Mouse (Mus musculus) embryonic facial prominence, embryonic 13.5 days (tissue): ENCODE measurements around the gene Celsr1. TPM values are rescaled to one million over a fixed set of nuclear protein-coding genes. Genes with fewer than 3 reads are reported as not detected.
"Not testable (repeated sequence)": the region's sequence is repeated elsewhere in the genome, so short reads cannot be mapped to it uniquely, and the experiment has no call there.

ENCODE experiments used
- ATAC-seq: fragments of 200-750 bp; cut with Nextera tagmentation; 2 replicates; pipeline ENCODE4 v1.8.0; 2017; ENCODE audit warnings: low read depth; ENCODE audit not compliant: insufficient number of reproducible peaks, insufficient read depth, low FRiP score, low TSS enrichment
- H3K27ac ChIP-seq: fragments of 300-500 bp; sonication (generic); 2 replicates; pipeline ENCODE4 v1.5.1; 2015; ENCODE audit warnings: moderate library complexity, mild to moderate bottlenecking, inconsistent platforms
- H3K27me3 ChIP-seq: fragments of 300-500 bp; sonication (generic); 2 replicates; pipeline ENCODE4 v1.6.1; 2015; ENCODE audit warnings: mild to moderate bottlenecking, inconsistent platforms
- H3K36me3 ChIP-seq: fragments of 300-500 bp; sonication (generic); 2 replicates; pipeline ENCODE4 v1.6.1; 2015; ENCODE audit warnings: mild to moderate bottlenecking, inconsistent platforms
- H3K4me1 ChIP-seq: fragments of 300-500 bp; sonication (generic); 2 replicates; pipeline ENCODE4 v1.6.1; 2015; ENCODE audit warnings: inconsistent platforms
- H3K4me2 ChIP-seq: fragments of 300-500 bp; sonication (generic); 2 replicates; pipeline ENCODE4 v1.6.1; 2015; ENCODE audit warnings: moderate library complexity, mild to moderate bottlenecking, inconsistent platforms
- H3K4me3 ChIP-seq: fragments of 300-500 bp; sonication (generic); 2 replicates; pipeline ENCODE4 v1.5.1; 2015; ENCODE audit warnings: mild to moderate bottlenecking, inconsistent platforms
- H3K9ac ChIP-seq: fragments of 300-500 bp; sonication (generic); 2 replicates; pipeline ENCODE4 v1.6.1; 2015; ENCODE audit warnings: mild to moderate bottlenecking, inconsistent platforms
- H3K9me3 ChIP-seq: fragments of 300-500 bp; sonication (generic); 2 replicates; pipeline ENCODE4 v1.6.1; 2016; ENCODE audit warnings: inconsistent platforms
- WGBS: fragments of 180-500 bp; shearing (Covaris S2); methylation state at CpG from one replicate; pipeline ENCODE4 v1.1.7; 2015; ENCODE audit warnings: mixed read lengths; 5-methylcytosine and 5-hydroxymethylcytosine counted together
- polyA plus RNA-seq: library from polyadenylated mRNA; unstranded; fragments of >200 nt; fragmentation: Nextera tagmentation; extraction: Ambion mirVana; gene quantifications from 2 replicates; pipeline ENCODE4 v1.2.1, GENCODE M21; 2015

The Celsr1 gene
- polyA plus RNA-seq, 1 experiment from 2014 or later, result 2.9 TPM

DNA sequence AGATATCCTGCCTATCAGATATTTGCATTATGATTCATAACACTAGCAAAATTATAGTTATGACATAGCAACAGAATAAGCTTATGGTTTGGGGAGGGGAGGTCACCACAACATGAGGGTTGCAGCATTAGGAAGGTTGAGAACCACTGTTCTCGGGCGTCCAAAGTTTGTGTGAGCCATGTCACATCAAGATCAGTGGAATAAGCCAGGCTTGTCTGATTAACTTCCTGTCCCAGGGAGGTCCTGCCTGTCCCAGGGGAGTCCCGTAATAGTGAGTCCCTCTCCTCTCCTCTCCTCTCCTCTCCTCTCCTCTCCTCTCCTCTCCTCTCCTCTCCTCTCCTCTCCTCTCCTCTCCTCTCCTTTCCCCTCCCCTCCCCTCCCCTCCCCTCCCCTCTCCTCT is 21.3 kb upstream of the Celsr1 start:
- H3K9ac ChIP-seq, H3K27ac ChIP-seq, H3K27me3 ChIP-seq, H3K9me3 ChIP-seq, H3K4me2 ChIP-seq, H3K4me3 ChIP-seq, ATAC-seq, H3K36me3 ChIP-seq: not testable (repeated sequence)
- 61% methylated on average over 3 of the region's 3 CpGs for WGBS
- H3K4me1 ChIP-seq, result peaks cover 28% of the 10 kb centered on the region

DNA sequence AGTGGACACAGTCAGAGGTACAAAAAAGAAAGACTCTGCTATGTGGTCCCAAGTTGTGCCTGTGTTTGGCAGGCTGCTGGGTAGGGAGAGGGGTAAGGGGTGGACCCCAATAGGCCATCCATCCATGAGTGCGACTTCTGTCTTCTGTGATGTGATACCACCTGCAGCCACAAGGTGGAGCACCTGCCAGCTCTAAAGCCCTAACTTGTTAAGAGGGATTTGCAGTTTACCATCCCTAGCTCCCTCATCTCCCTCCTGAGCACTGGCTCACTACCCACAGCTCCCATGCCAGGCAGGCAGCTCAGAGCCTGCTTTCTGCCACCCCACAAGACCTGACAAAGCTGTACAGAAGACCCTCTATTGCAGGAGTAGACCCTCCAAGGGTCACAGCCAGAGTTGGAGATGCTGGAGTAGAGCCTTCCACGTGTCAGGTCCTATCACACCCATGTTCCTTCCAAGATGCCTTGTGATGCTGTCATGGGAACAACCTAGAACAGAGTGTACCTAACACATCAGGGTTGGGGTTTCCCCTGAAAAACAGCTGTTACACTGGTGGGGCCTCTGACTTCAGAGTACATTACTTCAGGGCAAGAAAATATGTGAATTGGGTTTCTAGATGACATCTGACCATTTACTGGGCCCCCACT is 20.4 kb upstream of the Celsr1 start:
- Histone ChIP-seq H3K9me3 (no peaks in the 10 kb centered on the region), H3K27me3 (no peaks in the 10 kb centered on the region; the same call in 1 of the 2 replicates), H3K9ac (no peak overlapping the region), H3K4me2 (no peak overlapping the region), H3K36me3 (no peaks in the 10 kb centered on the region), H3K4me3 (no peak overlapping the region), H3K4me1 (peaks cover 20% of the 10 kb centered on the region), H3K27ac (no peak overlapping the region)
- no peak for ATAC-seq
- 46% methylated on average over 2 of the region's 2 CpGs for WGBS

DNA sequence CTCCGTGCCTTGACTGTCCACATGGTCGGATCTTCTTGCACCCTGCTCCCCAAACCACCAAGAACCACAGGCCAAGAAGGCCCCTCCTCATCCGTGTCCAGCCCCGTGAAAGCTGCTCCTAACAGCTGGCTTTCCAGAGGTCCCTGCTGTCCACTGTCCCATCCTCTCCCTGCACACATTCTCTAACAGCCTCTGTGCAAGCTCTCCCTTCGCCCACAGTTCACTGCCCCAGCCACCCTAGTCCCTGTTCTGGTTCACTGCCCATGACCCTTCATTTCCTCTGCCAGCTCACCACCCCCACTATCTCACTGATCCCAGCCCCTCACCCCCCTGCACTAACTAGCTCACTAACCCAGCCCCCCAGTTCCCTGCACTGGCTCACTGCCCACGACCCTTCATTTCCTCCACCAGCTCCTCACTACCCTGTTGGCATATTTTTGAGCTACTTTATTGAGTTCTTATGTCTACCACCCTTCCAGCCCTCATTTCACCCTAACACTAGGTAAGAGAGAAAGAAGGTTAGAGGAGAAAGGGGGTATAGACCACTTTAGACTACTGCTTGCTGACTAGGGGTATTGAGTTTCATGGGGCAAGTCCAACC is 18.4 kb upstream of the Celsr1 start:
- no peak for ATAC-seq
- Histone ChIP-seq H3K27me3 (no peaks in the 10 kb centered on the region; the same call in 1 of the 2 replicates), H3K36me3 (no peaks in the 10 kb centered on the region), H3K4me2 (no peak overlapping the region), H3K9me3 (no peaks in the 10 kb centered on the region), H3K4me1 (peaks cover 9% of the 10 kb centered on the region; the same call in 1 of the 2 replicates), H3K9ac (no peak overlapping the region; the same call in 1 of the 2 replicates), H3K4me3 (no peak overlapping the region), H3K27ac (no peak overlapping the region)
- 59% methylated on average over 6 of the region's 6 CpGs for WGBS

DNA sequence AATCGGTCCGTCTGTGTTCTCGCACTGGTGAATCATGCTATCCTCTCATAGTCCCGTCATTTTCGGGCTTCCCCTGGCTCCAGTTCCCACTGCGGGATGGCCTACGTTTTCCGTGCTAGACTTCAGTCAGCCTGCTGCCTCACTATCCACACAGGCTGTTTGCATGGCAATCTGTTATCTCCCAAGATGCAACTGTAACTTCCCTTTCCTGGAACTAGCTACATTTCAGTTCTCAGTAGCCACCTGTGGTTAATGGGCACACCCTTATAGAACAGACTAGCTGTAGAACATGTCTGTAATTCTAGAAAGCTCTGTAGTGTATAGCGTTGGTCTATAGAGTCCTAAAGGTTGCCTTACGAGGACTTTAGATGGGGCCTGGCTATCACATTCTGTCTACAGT is 17.6 kb upstream of the Celsr1 start:
- Histone ChIP-seq H3K4me2 (no peak overlapping the region), H3K4me1 (peaks cover 9% of the 10 kb centered on the region; the same call in 1 of the 2 replicates), H3K4me3 (no peak overlapping the region), H3K9ac (no peak overlapping the region), H3K27ac (no peak overlapping the region), H3K36me3 (no peaks in the 10 kb centered on the region), H3K27me3 (no peaks in the 10 kb centered on the region; the same call in 1 of the 2 replicates), H3K9me3 (no peaks in the 10 kb centered on the region)
- no peak for ATAC-seq
- WGBS, result 81% methylated on average over 10 of the region's 10 CpGs

DNA sequence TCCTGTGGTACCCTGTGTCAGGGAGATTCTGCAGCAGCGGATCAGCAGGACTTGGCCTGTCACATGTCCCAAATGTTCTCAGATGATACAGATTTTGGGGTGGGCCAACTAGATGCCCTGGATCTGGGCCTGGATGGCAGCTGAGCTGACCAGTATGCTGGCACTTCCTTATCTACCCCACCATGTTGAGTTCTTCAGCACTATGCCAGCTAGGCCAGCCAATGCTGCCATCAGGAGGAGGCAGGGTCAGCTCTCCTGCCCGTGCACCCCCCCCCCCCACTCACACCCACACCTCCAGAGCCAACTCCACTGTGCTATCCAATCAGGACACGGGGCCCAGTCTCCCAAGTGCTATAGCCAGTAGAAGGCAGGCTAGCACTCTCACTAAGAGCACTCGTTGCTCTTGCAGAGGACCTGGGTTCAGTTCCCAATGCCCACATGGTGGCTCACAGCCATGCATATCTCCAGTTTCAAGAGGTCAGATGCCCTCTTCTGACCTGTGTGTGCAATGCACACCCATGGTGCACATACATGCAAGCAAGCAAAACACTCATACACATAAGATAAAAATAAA is 16.7 kb upstream of the Celsr1 start:
- Histone ChIP-seq H3K9ac (no peak overlapping the region), H3K9me3 (no peaks in the 10 kb centered on the region), H3K4me2 (no peak overlapping the region), H3K27me3 (no peaks in the 10 kb centered on the region; the same call in 1 of the 2 replicates), H3K4me1 (peaks cover 9% of the 10 kb centered on the region; the same call in 1 of the 2 replicates), H3K4me3 (no peak overlapping the region), H3K27ac (no peak overlapping the region), H3K36me3 (no peaks in the 10 kb centered on the region)
- WGBS, result 86% methylated on average over 4 of the region's 4 CpGs
- ATAC-seq, result no peak

DNA sequence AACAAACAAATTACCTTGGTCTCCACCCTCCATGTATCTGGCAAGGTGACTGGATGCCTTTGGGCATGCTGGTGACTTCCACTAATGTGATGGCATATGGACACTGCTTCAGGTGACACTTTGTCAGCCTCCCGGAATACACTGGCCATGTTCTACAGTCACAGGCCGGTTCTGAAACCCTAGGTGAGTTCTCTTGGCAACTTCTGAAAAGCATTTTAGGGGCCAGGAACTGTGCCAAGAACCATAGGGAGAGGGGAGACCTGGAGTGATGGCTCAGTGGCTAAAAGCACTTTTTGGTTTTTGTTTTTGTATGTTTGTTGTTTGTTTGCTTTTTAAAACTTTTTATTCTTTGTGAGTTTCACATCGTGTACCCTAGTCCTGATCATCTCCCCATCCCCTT is 15.9 kb upstream of the Celsr1 start:
- no peaks in the 10 kb centered on the region for H3K36me3 ChIP-seq
- 83% methylated on average over 3 of the region's 3 CpGs for WGBS
- no peak for ATAC-seq
- H3K9me3 ChIP-seq, result no peaks in the 10 kb centered on the region
- peaks cover 9% of the 10 kb centered on the region; the same call in 1 of the 2 replicates for H3K4me1 ChIP-seq
- no peak overlapping the region for H3K27ac ChIP-seq
- H3K27me3 ChIP-seq, result no peaks in the 10 kb centered on the region; the same call in 1 of the 2 replicates
- H3K9ac ChIP-seq, result no peak overlapping the region
- no peak overlapping the region for H3K4me3 ChIP-seq
- no peak overlapping the region for H3K4me2 ChIP-seq

DNA sequence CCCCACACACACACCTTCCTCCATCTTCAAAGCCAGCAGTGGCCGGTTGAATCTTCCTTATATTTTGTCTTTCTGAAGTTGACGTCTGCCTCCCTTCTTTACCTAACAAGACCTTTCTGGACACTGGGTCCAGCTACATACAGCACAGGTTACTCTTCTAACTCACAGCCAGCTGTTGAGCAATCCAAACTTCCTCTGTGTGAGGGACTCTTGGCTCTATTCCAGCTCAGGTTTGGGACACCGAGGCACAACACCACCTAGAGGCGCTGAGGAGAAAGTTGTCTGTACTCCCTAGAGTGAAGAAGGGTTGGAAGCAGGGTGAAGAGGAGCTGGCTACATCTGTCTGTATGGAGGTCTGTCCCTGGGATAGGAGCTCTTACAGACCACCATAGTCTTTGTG is 8.8 kb upstream of the Celsr1 start:
- peaks cover 14% of the 10 kb centered on the region for H3K27me3 ChIP-seq
- H3K9ac ChIP-seq, result no peak overlapping the region
- no peaks in the 10 kb centered on the region for H3K36me3 ChIP-seq
- no peak overlapping the region for H3K27ac ChIP-seq
- ATAC-seq, result no peak
- H3K4me1 ChIP-seq, result 0 out of 2 replicates have a peak, but pooled peaks cover 5% of the 10 kb centered on the region
- no peak overlapping the region for H3K4me2 ChIP-seq
- 39% methylated on average over 4 of the region's 4 CpGs for WGBS
- no peak overlapping the region for H3K4me3 ChIP-seq
- H3K9me3 ChIP-seq, result no peaks in the 10 kb centered on the region

DNA sequence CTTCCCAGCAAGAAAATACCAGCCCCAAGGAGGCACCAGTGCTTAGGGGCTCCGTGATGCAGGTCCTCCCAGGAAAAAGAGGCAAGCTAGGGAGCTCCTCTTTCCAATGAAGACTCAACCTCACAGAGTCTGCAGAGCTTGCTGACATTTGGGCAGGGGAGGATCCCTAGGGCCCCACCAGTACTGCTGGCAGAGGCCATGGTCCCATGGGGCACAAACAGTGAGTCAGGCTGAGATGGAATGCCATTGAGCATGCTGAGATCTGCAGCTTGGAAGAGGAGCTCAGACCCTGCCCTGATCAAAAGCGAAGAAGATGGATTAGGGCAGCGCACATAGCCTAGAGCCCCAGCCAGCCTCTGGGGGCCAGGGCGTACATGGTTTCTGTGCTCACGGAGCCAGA is 7.8 kb upstream of the Celsr1 start:
- Histone ChIP-seq H3K4me2 (no peak overlapping the region), H3K9ac (no peak overlapping the region), H3K27ac (no peak overlapping the region), H3K4me3 (no peak overlapping the region), H3K4me1 (0 out of 2 replicates have a peak, but pooled peaks cover 5% of the 10 kb centered on the region), H3K36me3 (no peaks in the 10 kb centered on the region), H3K27me3 (peaks cover 14% of the 10 kb centered on the region), H3K9me3 (no peaks in the 10 kb centered on the region)
- no peak for ATAC-seq
- 75% methylated on average over 5 of the region's 5 CpGs for WGBS

DNA sequence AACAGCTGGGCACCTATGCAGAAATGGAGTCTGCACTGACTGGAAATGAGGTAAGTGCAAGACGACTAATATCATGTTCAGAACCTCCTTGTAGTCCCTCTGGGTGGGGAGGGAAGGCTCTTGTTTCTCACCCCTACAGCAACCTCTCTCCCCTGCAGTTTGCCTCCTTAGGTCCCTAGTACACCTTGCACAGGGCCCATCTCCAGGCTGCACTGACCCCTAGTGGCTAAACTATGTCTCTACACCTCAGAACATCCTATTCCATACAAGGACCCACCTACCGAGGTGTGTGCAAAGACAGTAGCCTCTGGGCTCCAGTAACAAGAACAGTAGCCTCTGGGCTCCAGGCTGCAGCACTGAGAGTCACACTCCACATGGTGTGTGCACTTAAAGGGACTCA is 5.2 kb upstream of the Celsr1 start:
- Histone ChIP-seq H3K4me3 (no peak overlapping the region), H3K36me3 (no peaks in the 10 kb centered on the region), H3K27me3 (peaks cover 33% of the 10 kb centered on the region), H3K27ac (no peak overlapping the region), H3K9ac (no peak overlapping the region), H3K9me3 (no peaks in the 10 kb centered on the region), H3K4me2 (no peak overlapping the region), H3K4me1 (peaks cover 10% of the 10 kb centered on the region)
- peak; percentile 64; the same call in 1 of the 2 replicates for ATAC-seq
- WGBS, result 3% methylated on average over 2 of the region's 2 CpGs

DNA sequence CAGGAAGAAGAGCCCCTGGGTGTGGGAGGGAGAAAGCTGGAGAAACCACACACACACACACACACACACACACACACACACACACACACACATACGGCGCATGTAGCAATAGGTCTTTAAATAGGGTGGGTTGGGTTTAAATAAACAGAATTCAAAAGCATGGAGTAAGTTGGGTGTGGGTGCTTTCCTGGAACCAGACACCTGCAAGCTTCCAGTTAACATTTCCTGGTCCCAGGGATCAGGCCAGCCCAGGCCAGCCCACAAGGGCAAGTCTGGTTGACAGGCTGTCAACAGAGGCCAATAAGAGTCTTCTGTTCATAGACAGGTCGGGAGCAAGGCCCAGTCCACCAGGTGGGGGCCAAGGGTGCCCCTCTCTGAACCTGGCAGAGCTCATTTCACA is 2.3 kb upstream of the Celsr1 start:
- Histone ChIP-seq H3K4me2 (no peak overlapping the region), H3K9ac (no peak overlapping the region), H3K27ac (no peak overlapping the region), H3K9me3 (peaks cover 15% of the 10 kb centered on the region), H3K4me1 (peaks cover 21% of the 10 kb centered on the region), H3K27me3 (peaks cover 57% of the 10 kb centered on the region), H3K36me3 (peaks cover 12% of the 10 kb centered on the region), H3K4me3 (no peak overlapping the region)
- 43% methylated on average over 3 of the region's 3 CpGs for WGBS
- ATAC-seq, result no peak

DNA sequence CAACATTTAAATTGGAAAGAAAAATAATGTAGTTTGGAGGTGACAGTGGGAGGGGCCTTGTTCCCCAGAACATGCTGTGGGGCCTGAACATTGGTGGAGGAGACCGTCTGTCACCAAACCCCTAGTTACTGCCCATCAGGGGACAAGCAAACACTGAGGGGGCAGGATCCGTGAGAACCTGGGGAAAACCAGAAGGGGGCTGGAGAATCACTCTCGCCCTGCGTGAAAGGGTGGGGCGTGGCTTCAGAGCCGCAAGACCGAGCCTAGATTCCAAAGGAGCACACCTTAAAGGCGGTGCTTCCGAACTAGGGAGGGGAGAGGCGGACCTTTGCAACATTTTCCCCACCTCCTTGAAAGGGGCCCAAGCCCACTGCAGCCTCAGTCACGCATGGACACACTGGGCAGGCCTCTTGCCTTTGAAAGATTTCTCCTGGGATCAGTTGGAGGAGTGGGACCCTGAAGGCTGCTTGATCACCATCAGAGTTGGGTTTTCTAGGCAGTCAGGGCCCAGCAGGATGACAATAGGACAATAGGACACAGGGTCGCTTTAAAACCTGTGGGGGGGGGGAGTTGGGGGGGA is 1.3 kb upstream of the Celsr1 start:
- H3K9me3 ChIP-seq, result peaks cover 19% of the 10 kb centered on the region
- peaks cover 22% of the 10 kb centered on the region for H3K36me3 ChIP-seq
- WGBS, result 4% methylated on average over 12 of the region's 12 CpGs
- peak overlapping the region; percentile 88 for H3K4me2 ChIP-seq
- peak overlapping the region; percentile 71; the same call in 1 of the 2 replicates for H3K9ac ChIP-seq
- H3K27me3 ChIP-seq, result peaks cover 59% of the 10 kb centered on the region
- H3K27ac ChIP-seq, result peak overlapping the region; percentile 72; the same call in 1 of the 2 replicates
- no peak for ATAC-seq
- H3K4me3 ChIP-seq, result peak overlapping the region; percentile 62; the same call in 1 of the 2 replicates
- H3K4me1 ChIP-seq, result peaks cover 24% of the 10 kb centered on the region
